Mouse (Mus musculus) testis, adult 2 months (tissue): ENCODE results near the gene Fkbp7. TPM values are rescaled to one million over a fixed set of nuclear protein-coding genes. Genes with fewer than 3 reads are reported as not detected.

ENCODE experiments used
- H3K27ac ChIP-seq: fragments of 200-500 bp; 2 replicates; pipeline ENCODE4 v1.5.1; 2012; ENCODE audit warnings: low read depth, low read length; ENCODE audit not compliant: control insufficient read depth, insufficient read depth
- H3K27me3 ChIP-seq: fragments of 200-500 bp; 2 replicates; pipeline ENCODE4 v1.6.1; 2012; ENCODE audit warnings: mild to moderate bottlenecking, low read length, moderate library complexity; ENCODE audit not compliant: control insufficient read depth, insufficient read depth
- H3K36me3 ChIP-seq: fragments of 200-500 bp; 2 replicates; pipeline ENCODE4 v1.6.1; 2012; ENCODE audit warnings: mild to moderate bottlenecking, low read length; ENCODE audit not compliant: control insufficient read depth, insufficient read depth
- H3K4me1 ChIP-seq: fragments of 200-500 bp; 2 replicates; pipeline ENCODE4 v1.6.1; 2012; ENCODE audit warnings: low read length; ENCODE audit not compliant: control insufficient read depth, insufficient read depth
- H3K4me3 ChIP-seq: fragments of 200-500 bp; 2 replicates; pipeline ENCODE4 v1.5.1; 2012; ENCODE audit warnings: low read depth, mild to moderate bottlenecking, low read length, moderate library complexity, mixed read lengths; ENCODE audit not compliant: control insufficient read depth
- CTCF ChIP-seq: fragments of 200-500 bp; IDR thresholded peaks from 2 replicates; pipeline ENCODE4 v1.5.1; 2012; ENCODE audit warnings: low read depth, mild to moderate bottlenecking, inconsistent platforms, low read length, moderate library complexity; ENCODE audit not compliant: control insufficient read depth, insufficient read depth, insufficient replicate concordance
- POLR2A ChIP-seq: fragments of 200-500 bp; IDR thresholded peaks from 2 replicates; pipeline ENCODE4 v1.6.1; 2012; ENCODE audit warnings: low read depth, mild to moderate bottlenecking, inconsistent platforms, low read length, moderate library complexity; ENCODE audit not compliant: control insufficient read depth
- polyA plus RNA-seq: library from polyadenylated mRNA; depleted of rRNA; stranded (reverse); fragments of >200 nt; gene quantifications from 2 replicates; pipeline ENCODE4 v1.2.3, GENCODE M21; 2012

Gene Fkbp7
- polyA plus RNA-seq, 1 experiment: 19.2 TPM

GRCm38 (mm10) chr2:76675949-76676348 lies 3.0 kb upstream of the Fkbp7 start:
- Histone ChIP-seq H3K4me1 (peaks cover 11% of the 10 kb centered on the region), H3K27me3 (no peaks in the 10 kb centered on the region), H3K27ac (no peak overlapping the region), H3K4me3 (peak overlapping the region; percentile 93), H3K36me3 (no peaks in the 10 kb centered on the region)
- no peak for TF ChIP-seq POLR2A
- no peak for TF ChIP-seq CTCF

- H3K36me3 ChIP-seq: no peaks in the 10 kb centered on the region
- peak overlapping the region; percentile 93 for H3K4me3 ChIP-seq
- H3K27me3 ChIP-seq: no peaks in the 10 kb centered on the region
- TF ChIP-seq POLR2A (no peak; the same call in 1 of the 2 replicates), CTCF (no peak)
- H3K4me1 ChIP-seq: peaks cover 11% of the 10 kb centered on the region
- H3K27ac ChIP-seq: peak overlapping the region; percentile 95
Observed at GRCm38 (mm10) chr2:76675451-76675850, 2.5 kb upstream of the Fkbp7 start.

DNA sequence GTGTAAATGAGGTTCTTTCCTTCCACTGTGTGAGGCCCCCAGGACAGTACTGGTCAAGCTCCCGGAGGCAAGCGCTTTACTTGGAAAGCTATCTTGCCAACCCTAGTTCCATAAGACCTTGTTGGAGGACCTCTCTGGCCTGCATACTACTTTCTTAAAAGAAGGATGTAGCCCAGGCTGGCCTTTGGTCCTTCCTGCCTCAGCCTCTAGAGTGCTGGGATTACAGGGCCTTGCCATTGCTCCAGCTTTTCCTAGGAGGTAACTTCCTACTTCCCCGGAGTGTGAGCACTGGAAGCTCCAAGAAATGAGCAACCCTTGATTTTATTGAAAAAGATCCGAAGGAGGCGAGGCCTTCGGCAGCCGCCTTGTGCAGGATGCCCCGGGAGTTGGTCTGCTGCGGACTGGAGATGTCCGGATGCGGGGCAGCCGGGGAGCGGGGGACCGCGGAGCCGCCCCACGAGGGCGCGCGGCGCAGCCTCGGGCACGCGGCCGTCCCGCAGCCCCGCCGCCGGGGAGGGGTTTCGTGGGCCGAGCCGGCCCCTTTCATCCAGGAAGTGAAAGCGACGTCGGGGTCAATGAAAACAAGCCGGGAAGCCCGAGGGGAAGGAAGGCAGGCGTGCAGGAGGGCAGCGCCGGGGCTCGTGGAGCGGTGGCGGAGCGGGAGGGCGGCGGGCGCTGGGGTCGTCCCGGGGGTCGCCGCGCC lies 2.0 kb upstream of the Fkbp7 start, which contains the start of gene Plekha3:
TSS of gene Plekha3 (plus strand) at position 557 of the 703 bp plus-strand sequence.
- peaks cover 11% of the 10 kb centered on the region for H3K4me1 ChIP-seq
- H3K4me3 ChIP-seq: peak within 1 kb of the TSS; percentile 93
- H3K27ac ChIP-seq: peak within 1 kb of the TSS; percentile 95
- no peaks in the 10 kb centered on the region for H3K27me3 ChIP-seq
- no peaks in the 10 kb centered on the region for H3K36me3 ChIP-seq
- TF ChIP-seq CTCF (no peak), POLR2A (peak; percentile 76)

- H3K4me3 ChIP-seq: peak overlapping the region; percentile 80
- H3K4me1 ChIP-seq: peaks cover 11% of the 10 kb centered on the region
- peak overlapping the region; percentile 99 for H3K27ac ChIP-seq
- H3K36me3 ChIP-seq: no peaks in the 10 kb centered on the region
- TF ChIP-seq CTCF: no peak
- peak; percentile 18; the same call in 1 of the 2 replicates for TF ChIP-seq POLR2A
- H3K27me3 ChIP-seq: no peaks in the 10 kb centered on the region
Observed at GRCm38 (mm10) chr2:76673472-76674081, 661 bp upstream of the Fkbp7 start.

DNA sequence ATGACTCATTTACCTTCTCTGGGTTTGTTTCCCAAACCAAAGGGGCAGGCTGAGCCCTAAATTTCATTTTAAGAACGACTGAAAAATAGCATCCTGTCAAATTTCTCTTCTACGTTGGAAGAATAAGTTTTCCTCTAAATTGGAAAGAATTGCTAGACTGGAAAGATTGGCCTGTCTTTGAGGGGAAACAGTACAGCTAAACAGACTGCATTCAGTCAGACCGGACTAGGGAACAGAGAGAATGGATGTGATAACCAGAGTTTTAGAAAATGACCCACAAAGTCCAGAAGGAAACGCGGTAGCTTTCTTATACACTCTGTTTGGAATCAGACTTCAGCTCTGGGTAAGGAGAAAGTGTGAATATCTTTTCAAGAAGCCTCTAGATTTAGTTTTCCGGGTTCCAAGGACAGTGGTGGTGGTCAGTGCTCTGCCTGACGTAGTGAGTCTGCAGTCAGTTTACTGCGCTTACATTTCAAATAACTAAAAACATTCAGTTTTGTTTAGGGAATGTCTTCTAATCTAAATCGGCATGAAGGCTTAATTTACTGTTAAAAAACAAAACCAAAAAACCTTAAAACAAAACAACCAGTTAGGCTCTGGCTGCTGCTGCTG lies 676 bp downstream of the Fkbp7 start:
- Histone ChIP-seq H3K36me3 (no peaks in the 10 kb centered on the region), H3K27ac (peak overlapping the region; percentile 99), H3K4me1 (peaks cover 11% of the 10 kb centered on the region), H3K27me3 (no peaks in the 10 kb centered on the region), H3K4me3 (peak overlapping the region; percentile 80)
- TF ChIP-seq CTCF (no peak), POLR2A (no peak)

- H3K27ac ChIP-seq: peak overlapping the region; percentile 99; the same call in 1 of the 2 replicates
- peak overlapping the region; percentile 80 for H3K4me3 ChIP-seq
- H3K27me3 ChIP-seq: no peaks in the 10 kb centered on the region
- peaks cover 11% of the 10 kb centered on the region for H3K4me1 ChIP-seq
- TF ChIP-seq CTCF (no peak), POLR2A (no peak)
- no peaks in the 10 kb centered on the region for H3K36me3 ChIP-seq
Observed at GRCm38 (mm10) chr2:76671641-76672040, 1.3 kb downstream of the Fkbp7 start.

GRCm38 (mm10) chr2:76667200-76667599 lies 5.7 kb downstream of the Fkbp7 start:
- Histone ChIP-seq H3K27ac (no peak overlapping the region), H3K4me1 (peaks cover under 1% of the 10 kb centered on the region), H3K27me3 (no peaks in the 10 kb centered on the region), H3K4me3 (no peak overlapping the region), H3K36me3 (no peaks in the 10 kb centered on the region)
- TF ChIP-seq CTCF: no peak
- no peak for TF ChIP-seq POLR2A
